Mouse (Mus musculus): ENCODE measurements around the gene Shisa5. TPM values are rescaled to one million over a fixed set of nuclear protein-coding genes. Genes with fewer than 3 reads are reported as not detected.

The Shisa5 gene
- polyA plus RNA-seq, 1 experiment from 2014 or later = 34.7 TPM

DNA sequence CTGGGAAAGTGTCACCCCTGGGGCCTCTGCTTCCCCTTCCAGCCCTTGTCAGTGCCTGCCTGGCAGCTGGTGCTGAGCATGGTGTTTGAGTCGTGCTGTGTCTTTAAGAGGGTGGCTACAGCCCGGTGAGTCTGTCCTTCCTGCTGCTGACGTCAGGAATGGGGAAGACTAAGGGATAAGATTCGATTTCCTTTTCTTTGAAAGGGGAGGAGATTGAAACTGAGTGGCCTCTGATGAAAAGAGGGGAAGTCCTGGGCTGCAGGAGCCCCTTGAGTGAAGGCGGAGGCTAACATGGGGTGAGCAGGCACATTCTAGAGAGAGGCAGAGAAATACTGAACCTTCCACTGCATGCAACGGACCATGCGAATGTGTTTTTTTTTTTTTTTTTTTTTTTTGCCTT is 16.3 kb downstream of the Shisa5 start:
- H3K4me3 ChIP-seq (ENCODE audit: low read depth, low read length) = peak overlapping the region; percentile 12; the same call in 1 of the 2 replicates

DNA sequence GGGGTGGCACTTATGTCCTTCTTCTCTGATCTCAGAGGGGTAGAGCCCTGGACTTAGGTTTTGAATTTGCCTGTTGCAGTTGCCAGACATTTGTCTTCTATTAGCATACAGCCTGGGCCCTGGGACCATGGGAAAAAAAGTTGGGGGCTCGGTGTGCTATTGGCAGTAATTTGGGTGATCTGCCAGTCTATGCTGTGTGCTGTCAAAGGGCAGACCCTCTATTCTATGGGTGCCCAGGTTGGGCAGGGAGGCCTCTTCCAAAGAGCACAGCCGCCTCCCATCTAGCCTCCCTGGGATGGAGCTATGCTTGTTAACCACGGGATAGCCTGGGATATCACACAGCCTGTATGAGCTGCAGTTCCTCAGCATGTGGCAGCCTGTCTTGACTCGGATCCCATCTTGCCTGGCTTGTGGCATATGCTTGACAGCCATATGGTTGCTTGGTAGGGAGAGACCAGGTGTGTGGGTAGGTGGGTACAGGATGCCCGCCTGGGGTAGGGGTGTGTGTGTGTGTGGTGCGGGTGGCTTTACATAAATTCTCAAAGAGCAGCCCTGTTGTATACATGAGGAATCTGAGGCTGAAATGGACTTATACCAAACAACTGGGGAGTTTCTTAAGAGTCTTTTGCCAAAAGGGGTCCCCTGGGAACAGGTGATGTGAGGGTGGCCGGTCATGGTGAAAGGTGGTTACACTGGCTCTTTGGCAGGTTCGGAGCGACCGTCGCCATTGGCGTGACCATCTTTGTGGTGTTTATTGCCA is 17.1 kb downstream of the Shisa5 start:
- 91% methylated on average over 12 of the region's 12 CpGs for WGBS
- H3K27ac ChIP-seq (ENCODE audit: low read depth, low read length) = no peak overlapping the region
- peak overlapping the region; percentile 12; the same call in 1 of the 2 replicates for H3K4me3 ChIP-seq (ENCODE audit: low read depth, low read length)
- peak overlapping the region; percentile 26; the same call in 1 of the 2 replicates for H3K4me2 ChIP-seq (ENCODE audit: low read depth)
- H3K36me3 ChIP-seq (ENCODE audit: control insufficient read depth, insufficient read depth, low read length) = peaks cover 15% of the 10 kb centered on the region
- H3K9me3 ChIP-seq (ENCODE audit: control insufficient read depth, low read length) = no peaks in the 10 kb centered on the region
- H3K9ac ChIP-seq (ENCODE audit: low read length) = peak overlapping the region; percentile 45; the same call in 1 of the 2 replicates
- peaks cover 3% of the 10 kb centered on the region; the same call in 1 of the 2 replicates for H3K4me1 ChIP-seq (ENCODE audit: control insufficient read depth, insufficient read depth, low read length)
- ATAC-seq (ENCODE audit: insufficient read depth, low FRiP score, low TSS enrichment) (no peak), DNase-seq (ENCODE audit: low spot score) (no peak)
- H3K27me3 ChIP-seq (ENCODE audit: control insufficient read depth, insufficient read depth, low read length) = no peaks in the 10 kb centered on the region

More for the DNA sequence above, 16.3 kb downstream of the Shisa5 start:
- Histone ChIP-seq H3K27ac (ENCODE audit: low read depth, low read length) (no peak overlapping the region), H3K36me3 (ENCODE audit: control insufficient read depth, insufficient read depth, low read length) (peaks cover 12% of the 10 kb centered on the region), H3K4me1 (ENCODE audit: control insufficient read depth, insufficient read depth, low read length) (peaks cover 3% of the 10 kb centered on the region; the same call in 1 of the 2 replicates), H3K4me2 (ENCODE audit: low read depth) (peak overlapping the region; percentile 26), H3K9me3 (ENCODE audit: control insufficient read depth, low read length) (no peaks in the 10 kb centered on the region), H3K9ac (ENCODE audit: low read length) (peak overlapping the region; percentile 45), H3K27me3 (ENCODE audit: control insufficient read depth, insufficient read depth, low read length) (no peaks in the 10 kb centered on the region)
- peak; percentile 47 for DNase-seq (ENCODE audit: low spot score)
- no peak for ATAC-seq (ENCODE audit: insufficient read depth, low FRiP score, low TSS enrichment)
- 11% methylated on average over 7 of the region's 7 CpGs for WGBS

DNA sequence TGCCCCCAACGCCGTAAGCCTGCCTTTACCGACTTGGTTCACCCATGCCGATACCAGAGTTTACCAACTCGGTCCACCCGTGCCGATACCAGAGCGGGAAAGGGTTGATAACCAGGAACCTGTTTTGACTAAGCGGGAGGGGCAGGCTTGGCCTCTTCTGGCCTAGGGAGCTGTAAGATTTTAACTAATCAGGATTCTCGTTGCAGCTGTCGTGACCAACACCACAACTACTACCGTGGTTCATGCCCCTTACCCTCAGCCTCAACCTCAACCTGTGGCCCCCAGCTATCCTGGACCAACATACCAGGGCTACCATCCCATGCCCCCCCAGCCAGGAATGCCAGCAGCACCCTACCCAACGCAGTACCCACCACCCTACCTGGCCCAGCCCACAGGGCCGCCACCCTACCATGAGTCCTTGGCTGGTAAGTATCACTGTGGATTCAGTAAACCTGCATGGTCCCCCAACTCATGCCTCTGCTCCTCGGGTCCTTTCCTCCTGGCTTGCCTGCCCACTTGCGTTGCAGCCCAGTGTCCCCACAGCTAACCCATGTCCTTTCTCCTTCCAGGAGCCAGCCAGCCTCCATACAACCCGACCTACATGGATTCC is 17.8 kb downstream of the Shisa5 start:
- peaks cover 3% of the 10 kb centered on the region; the same call in 1 of the 2 replicates for H3K4me1 ChIP-seq (ENCODE audit: control insufficient read depth, insufficient read depth, low read length)

DNA sequence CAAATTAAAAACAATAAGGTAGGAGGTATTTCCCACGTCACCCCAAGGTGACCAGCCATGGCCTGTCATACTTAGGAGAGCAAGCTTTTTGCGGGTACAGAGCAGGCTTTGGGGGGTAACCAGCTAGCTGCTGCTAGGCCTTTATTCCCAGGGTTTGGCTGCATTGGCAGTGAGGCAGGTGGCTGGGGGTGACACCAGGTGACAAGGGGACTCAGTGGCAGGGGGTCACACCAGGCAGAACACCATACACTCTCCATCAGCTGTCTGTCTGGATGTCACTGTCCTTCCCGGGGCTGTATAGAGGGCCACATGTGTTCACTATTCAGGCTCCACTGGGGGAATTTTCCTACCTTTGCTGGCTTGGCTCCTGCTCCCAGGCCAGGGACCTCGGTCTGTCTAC is 18.6 kb downstream of the Shisa5 start:
- Histone ChIP-seq H3K4me2 (ENCODE audit: low read depth) (no peak overlapping the region), H3K27ac (ENCODE audit: low read depth, low read length) (no peak overlapping the region), H3K4me3 (ENCODE audit: low read depth, low read length) (no peak overlapping the region), H3K9ac (ENCODE audit: low read length) (no peak overlapping the region), H3K9me3 (ENCODE audit: control insufficient read depth, low read length) (no peaks in the 10 kb centered on the region), H3K4me1 (ENCODE audit: control insufficient read depth, insufficient read depth, low read length) (peaks cover 3% of the 10 kb centered on the region; the same call in 1 of the 2 replicates), H3K36me3 (ENCODE audit: control insufficient read depth, insufficient read depth, low read length) (peaks cover 16% of the 10 kb centered on the region), H3K27me3 (ENCODE audit: control insufficient read depth, insufficient read depth, low read length) (no peaks in the 10 kb centered on the region)
- no peak for ATAC-seq (ENCODE audit: insufficient read depth, low FRiP score, low TSS enrichment)
- no peak for DNase-seq (ENCODE audit: low spot score)
- WGBS = 92% methylated on average over 4 of the region's 4 CpGs

More for the DNA sequence above, 17.8 kb downstream of the Shisa5 start:
- Histone ChIP-seq H3K27me3 (ENCODE audit: control insufficient read depth, insufficient read depth, low read length) (no peaks in the 10 kb centered on the region), H3K4me3 (ENCODE audit: low read depth, low read length) (no peak overlapping the region), H3K9me3 (ENCODE audit: control insufficient read depth, low read length) (no peaks in the 10 kb centered on the region), H3K36me3 (ENCODE audit: control insufficient read depth, insufficient read depth, low read length) (peaks cover 15% of the 10 kb centered on the region), H3K9ac (ENCODE audit: low read length) (no peak overlapping the region), H3K27ac (ENCODE audit: low read depth, low read length) (no peak overlapping the region), H3K4me2 (ENCODE audit: low read depth) (no peak overlapping the region)
- 94% methylated on average over 17 of the region's 17 CpGs for WGBS
- ATAC-seq (ENCODE audit: insufficient read depth, low FRiP score, low TSS enrichment) = no peak
- DNase-seq (ENCODE audit: low spot score) = no peak

DNA sequence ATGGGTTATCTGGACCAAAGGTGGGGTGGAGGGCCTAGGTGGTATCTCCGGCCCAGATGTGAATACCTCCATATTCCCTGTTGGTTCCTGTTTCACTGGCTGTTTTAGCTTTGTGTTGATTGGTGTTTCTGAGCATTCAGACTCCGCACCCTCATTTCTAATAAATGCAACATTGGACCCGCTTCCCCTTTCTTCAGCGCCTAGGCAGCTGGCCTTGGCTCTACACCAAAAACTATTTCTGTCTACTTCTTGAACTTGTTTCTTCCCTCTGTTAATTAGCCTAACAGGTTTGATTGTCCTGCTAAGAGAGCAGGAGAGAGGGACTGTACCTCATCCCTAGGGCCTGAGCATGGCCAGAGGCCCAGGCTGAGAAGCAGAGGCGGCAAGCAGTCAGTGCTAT is 19.2 kb downstream of the Shisa5 start:
- no peaks in the 10 kb centered on the region for H3K9me3 ChIP-seq (ENCODE audit: control insufficient read depth, low read length)
- H3K27ac ChIP-seq (ENCODE audit: low read depth, low read length) = no peak overlapping the region
- no peak overlapping the region for H3K4me2 ChIP-seq (ENCODE audit: low read depth)
- DNase-seq (ENCODE audit: low spot score) (no peak), ATAC-seq (ENCODE audit: insufficient read depth, low FRiP score, low TSS enrichment) (no peak)
- WGBS = 95% methylated on average over 5 of the region's 5 CpGs
- H3K36me3 ChIP-seq (ENCODE audit: control insufficient read depth, insufficient read depth, low read length) = peaks cover 16% of the 10 kb centered on the region
- H3K27me3 ChIP-seq (ENCODE audit: control insufficient read depth, insufficient read depth, low read length) = no peaks in the 10 kb centered on the region
- H3K4me1 ChIP-seq (ENCODE audit: control insufficient read depth, insufficient read depth, low read length) = peaks cover 3% of the 10 kb centered on the region; the same call in 1 of the 2 replicates
- H3K4me3 ChIP-seq (ENCODE audit: low read depth, low read length) = no peak overlapping the region
- no peak overlapping the region for H3K9ac ChIP-seq (ENCODE audit: low read length)

DNA sequence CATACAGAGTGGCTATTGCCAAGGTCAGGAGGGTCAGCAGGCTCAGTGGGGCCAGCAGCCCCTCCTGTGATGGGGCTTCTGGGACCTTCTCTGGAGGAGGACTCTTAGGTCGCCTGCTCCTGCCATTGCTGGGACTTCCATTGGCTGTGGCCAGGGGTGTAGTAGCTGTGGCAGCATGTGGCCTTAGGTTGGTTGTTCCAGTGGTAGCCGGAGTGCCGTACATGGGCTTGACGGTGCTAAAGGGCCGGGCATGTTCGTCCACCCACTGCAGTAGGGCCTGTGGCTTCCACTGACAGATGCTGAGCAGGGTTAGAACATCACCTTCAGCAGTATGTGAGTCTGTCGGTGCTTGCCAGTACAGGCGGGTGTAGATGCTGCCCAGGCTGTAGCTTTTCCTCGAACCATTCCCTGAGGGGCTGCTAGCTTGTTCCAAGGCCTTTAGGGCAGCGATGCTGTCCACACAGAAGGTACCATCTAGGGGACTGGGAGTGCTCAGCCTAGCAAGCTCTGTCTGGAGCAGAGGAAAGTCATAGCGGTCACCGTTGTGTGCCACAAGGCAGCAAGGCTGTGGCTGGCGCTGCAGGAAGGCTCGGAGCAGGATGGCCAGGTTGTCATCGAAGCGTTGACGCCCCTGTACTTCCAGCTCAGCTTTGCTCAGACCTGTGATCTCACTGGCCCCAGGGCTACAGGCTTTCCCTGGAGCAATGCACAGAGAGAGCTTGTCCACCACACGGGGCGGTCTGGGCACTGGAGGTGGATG is 19.8 kb downstream of the Shisa5 start:
- DNase-seq (ENCODE audit: low spot score) = no peak
- H3K4me3 ChIP-seq (ENCODE audit: low read depth, low read length) = no peak overlapping the region
- no peak overlapping the region for H3K27ac ChIP-seq (ENCODE audit: low read depth, low read length)
- peaks cover 16% of the 10 kb centered on the region for H3K36me3 ChIP-seq (ENCODE audit: control insufficient read depth, insufficient read depth, low read length)
- no peak overlapping the region for H3K9ac ChIP-seq (ENCODE audit: low read length)
- H3K4me1 ChIP-seq (ENCODE audit: control insufficient read depth, insufficient read depth, low read length) = peaks cover 3% of the 10 kb centered on the region; the same call in 1 of the 2 replicates
- H3K27me3 ChIP-seq (ENCODE audit: control insufficient read depth, insufficient read depth, low read length) = no peaks in the 10 kb centered on the region
- ATAC-seq (ENCODE audit: insufficient read depth, low FRiP score, low TSS enrichment) = no peak
- H3K4me2 ChIP-seq (ENCODE audit: low read depth) = no peak overlapping the region
- 94% methylated on average over 19 of the region's 19 CpGs for WGBS
- no peaks in the 10 kb centered on the region for H3K9me3 ChIP-seq (ENCODE audit: control insufficient read depth, low read length)

DNA sequence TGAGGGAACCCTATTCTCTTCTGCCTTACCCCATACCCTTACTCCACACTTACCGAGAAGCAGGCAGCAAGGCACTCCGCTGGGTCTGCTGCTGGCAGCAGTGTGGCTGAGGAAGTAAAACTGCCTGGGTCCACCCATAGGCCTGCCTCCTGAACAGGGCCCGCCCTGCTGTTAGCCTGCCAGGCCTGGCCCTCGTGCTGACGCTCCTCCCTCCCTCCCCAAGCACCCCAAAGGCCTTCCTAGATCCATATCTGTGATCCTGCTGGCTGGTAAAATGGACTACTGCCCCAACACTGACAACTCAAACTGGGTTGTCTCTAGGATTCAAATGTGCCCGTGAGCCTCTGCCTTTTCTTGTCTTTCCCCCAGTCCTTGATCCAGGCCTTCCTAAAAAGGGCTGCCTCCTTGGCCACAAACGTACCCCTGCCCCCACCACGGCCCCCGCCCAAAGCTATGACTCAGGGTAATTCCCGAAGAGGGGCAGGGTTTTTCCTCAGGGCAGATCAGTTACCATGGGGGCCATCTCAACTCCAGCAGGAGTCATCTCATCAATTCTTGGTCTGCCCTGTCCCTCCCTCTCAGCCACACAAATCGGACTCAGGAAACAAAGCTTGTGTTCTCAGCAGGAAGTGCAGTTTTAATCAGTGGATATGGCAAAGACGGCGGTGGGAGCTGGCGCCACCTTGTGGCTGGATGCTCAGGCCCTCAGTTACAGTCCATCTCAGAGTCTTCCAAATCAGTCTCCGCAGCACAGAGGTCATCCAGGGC is 21.0 kb downstream of the Shisa5 start, which contains the start of gene Trex1:
TSS of gene Trex1 (minus strand) at position 599 of the 768 bp plus-strand sequence.
- WGBS = 26% methylated on average over 15 of the region's 15 CpGs
- ATAC-seq (ENCODE audit: insufficient read depth, low FRiP score, low TSS enrichment) = peak; percentile 70

More for the DNA sequence above, 21.0 kb downstream of the Shisa5 start, which contains the start of gene Trex1:
- Histone ChIP-seq H3K4me1 (ENCODE audit: control insufficient read depth, insufficient read depth, low read length) (peaks cover 3% of the 10 kb centered on the region; the same call in 1 of the 2 replicates), H3K9ac (ENCODE audit: low read length) (peak within 1 kb of the TSS; percentile 59), H3K4me3 (ENCODE audit: low read depth, low read length) (peak within 1 kb of the TSS; percentile 13), H3K9me3 (ENCODE audit: control insufficient read depth, low read length) (no peaks in the 10 kb centered on the region), H3K27me3 (ENCODE audit: control insufficient read depth, insufficient read depth, low read length) (no peaks in the 10 kb centered on the region), H3K27ac (ENCODE audit: low read depth, low read length) (peak within 1 kb of the TSS; percentile 49; the same call in 1 of the 2 replicates), H3K4me2 (ENCODE audit: low read depth) (peak within 1 kb of the TSS; percentile 39), H3K36me3 (ENCODE audit: control insufficient read depth, insufficient read depth, low read length) (peaks cover 18% of the 10 kb centered on the region)
- DNase-seq (ENCODE audit: low spot score) = peak; percentile 84

Measured in neural tube, embryonic 11.5 days (tissue).